Mouse (Mus musculus) hindbrain, embryonic 11.5 days (tissue): ENCODE measurements around the gene Zfp600. TPM values are rescaled to one million over a fixed set of nuclear protein-coding genes. Genes with fewer than 3 reads are reported as not detected.
"Not testable (repeated sequence)": the region's sequence is repeated elsewhere in the genome, so short reads cannot be mapped to it uniquely, and the experiment has no call there.

ENCODE experiments used
- ATAC-seq: fragments of 200-750 bp; cut with Nextera tagmentation; 2 replicates; pipeline ENCODE4 v1.8.0; 2017; ENCODE audit warnings: mild to moderate bottlenecking, moderate TSS enrichment, moderate library complexity; ENCODE audit not compliant: low FRiP score
- DNase-seq: peaks from one replicate; pipeline ENCODE4 v3.0.0-alpha.2; 2015; ENCODE audit warnings: low spot score
- H3K27ac ChIP-seq: fragments of 300-500 bp; sonication (generic); 2 replicates; pipeline ENCODE4 v1.5.1; 2014; ENCODE audit warnings: mild to moderate bottlenecking, low read depth, low read length
- H3K27me3 ChIP-seq: fragments of 300-500 bp; sonication (generic); 2 replicates; pipeline ENCODE4 v1.6.1; 2014; ENCODE audit warnings: mild to moderate bottlenecking, low read length, moderate library complexity, mixed read lengths; ENCODE audit not compliant: control insufficient read depth, insufficient read depth
- H3K36me3 ChIP-seq: fragments of 300-500 bp; sonication (generic); 2 replicates; pipeline ENCODE4 v1.6.1; 2014; ENCODE audit warnings: mild to moderate bottlenecking, low read length, moderate library complexity, mixed read lengths; ENCODE audit not compliant: control insufficient read depth, insufficient read depth
- H3K4me1 ChIP-seq: fragments of 300-500 bp; sonication (generic); replicated peaks from 2 replicates; pipeline ENCODE4 v1.6.1; 2014; ENCODE audit warnings: low read length, mixed read lengths; ENCODE audit not compliant: control insufficient read depth, insufficient read depth
- H3K4me2 ChIP-seq: fragments of 300-500 bp; sonication (generic); replicated peaks from 2 replicates; pipeline ENCODE4 v1.6.1; 2014; ENCODE audit warnings: mild to moderate bottlenecking, low read depth, low read length
- H3K4me3 ChIP-seq: fragments of 300-500 bp; sonication (generic); 2 replicates; pipeline ENCODE4 v1.5.1; 2014; ENCODE audit warnings: low read depth, low read length
- H3K9ac ChIP-seq: fragments of 300-500 bp; sonication (generic); 2 replicates; pipeline ENCODE4 v1.6.1; 2014; ENCODE audit warnings: low read depth, low read length
- H3K9me3 ChIP-seq: fragments of 300-500 bp; sonication (generic); 2 replicates; pipeline ENCODE4 v1.6.1; 2016; ENCODE audit warnings: low read length; ENCODE audit not compliant: control insufficient read depth
- WGBS: fragments of 180-500 bp; shearing (Covaris S2); extraction: QIAGEN DNeasy Blood & Tissue Kit; methylation state at CpG from one replicate; pipeline ENCODE4 v1.1.7; 2014; 5-methylcytosine and 5-hydroxymethylcytosine counted together
- polyA plus RNA-seq: library from polyadenylated mRNA; unstranded; fragments of >200 nt; fragmentation: Nextera tagmentation; extraction: Ambion mirVana; gene quantifications from 2 replicates; pipeline ENCODE4 v1.2.1, GENCODE M21; 2014

The Zfp600 gene
- polyA plus RNA-seq, 1 experiment from 2014 or later: not detected

DNA sequence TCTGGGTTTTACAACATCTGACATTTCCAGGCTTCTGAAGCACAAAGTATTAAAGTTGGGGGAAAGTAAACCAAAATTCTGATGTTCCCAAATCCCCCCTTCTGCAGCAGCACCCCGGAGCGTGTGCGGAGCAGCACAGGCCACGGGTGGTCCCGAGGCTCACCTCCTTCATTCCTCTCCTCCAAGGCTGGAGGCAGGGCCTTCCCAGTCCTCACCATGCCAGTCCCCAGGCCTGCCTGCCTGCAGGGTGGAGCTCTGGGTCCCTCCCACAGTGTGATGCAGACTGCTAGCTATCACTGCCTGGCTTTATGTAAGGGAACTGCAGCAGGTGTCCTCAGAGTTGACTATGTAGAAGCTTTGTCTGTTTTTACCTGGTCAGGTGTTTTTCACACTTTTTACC is 85.5 kb downstream of the Zfp600 start:
- not testable (repeated sequence) for H3K4me2 ChIP-seq, H3K4me1 ChIP-seq, H3K27ac ChIP-seq, H3K36me3 ChIP-seq, H3K9ac ChIP-seq, ATAC-seq, DNase-seq, H3K4me3 ChIP-seq, H3K27me3 ChIP-seq, H3K9me3 ChIP-seq
- 64% methylated on average over 5 of the region's 5 CpGs for WGBS

Other genes with a start within 250 kb of the Zfp600 start
- not detected in 2 replicates for gene Zfp987, start 59.5 kb upstream of the Zfp600 start, polyA plus RNA-seq